Mouse (Mus musculus) small intestine, adult 2 months (tissue): ENCODE data around the gene Egr2. TPM values are rescaled to one million over a fixed set of nuclear protein-coding genes. Genes with fewer than 3 reads are reported as not detected.

Source experiments
- H3K27ac ChIP-seq: fragments of 200-500 bp; 2 replicates; pipeline ENCODE4 v1.5.1; 2012; ENCODE audit warnings: low read depth, low read length, control low read depth, inconsistent platforms; ENCODE audit not compliant: insufficient read depth
- H3K27me3 ChIP-seq: fragments of 200-500 bp; 2 replicates; pipeline ENCODE4 v1.6.1; 2012; ENCODE audit warnings: mild to moderate bottlenecking, moderate library complexity, low read length, inconsistent platforms; ENCODE audit not compliant: control insufficient read depth, insufficient read depth
- H3K36me3 ChIP-seq: fragments of 200-500 bp; 2 replicates; pipeline ENCODE4 v1.6.1; 2012; ENCODE audit warnings: mild to moderate bottlenecking, low read length, control low read depth, inconsistent platforms; ENCODE audit not compliant: control insufficient read depth, insufficient read depth
- H3K4me1 ChIP-seq: fragments of 200-500 bp; 2 replicates; pipeline ENCODE4 v1.6.1; 2012; ENCODE audit warnings: low read length, inconsistent platforms, mixed read lengths; ENCODE audit not compliant: control insufficient read depth, insufficient read depth, insufficient read length
- H3K4me3 ChIP-seq: fragments of 200-500 bp; 2 replicates; pipeline ENCODE4 v1.5.1; 2012; ENCODE audit warnings: low read depth, mild to moderate bottlenecking, control low read depth, inconsistent platforms, low read length, moderate library complexity
- CTCF ChIP-seq: fragments of 200-500 bp; IDR thresholded peaks from 2 replicates; pipeline ENCODE4 v1.5.1; 2012; ENCODE audit warnings: low read depth, mild to moderate bottlenecking, control low read depth, inconsistent platforms, low read length, moderate library complexity, mixed read lengths; ENCODE audit not compliant: insufficient replicate concordance, insufficient read length; ENCODE audit errors: extremely low read depth
- POLR2A ChIP-seq: fragments of 200-500 bp; IDR thresholded peaks from 2 replicates; pipeline ENCODE4 v1.6.1; 2012; ENCODE audit warnings: low read depth, mild to moderate bottlenecking, control low read depth, inconsistent platforms, low read length, moderate library complexity
- WGBS: fragments of 180-500 bp; shearing (Covaris S2); methylation state at CpG from one replicate; pipeline ENCODE4 v1.1.7; 2018; 5-methylcytosine and 5-hydroxymethylcytosine counted together
- polyA plus RNA-seq: library from polyadenylated mRNA; depleted of rRNA; stranded (reverse); fragments of >200 nt; gene quantifications from 2 replicates; pipeline ENCODE4 v1.2.3, GENCODE M21; 2012

Egr2 gene
- polyA plus RNA-seq, 1 experiment = 3.7 TPM

DNA sequence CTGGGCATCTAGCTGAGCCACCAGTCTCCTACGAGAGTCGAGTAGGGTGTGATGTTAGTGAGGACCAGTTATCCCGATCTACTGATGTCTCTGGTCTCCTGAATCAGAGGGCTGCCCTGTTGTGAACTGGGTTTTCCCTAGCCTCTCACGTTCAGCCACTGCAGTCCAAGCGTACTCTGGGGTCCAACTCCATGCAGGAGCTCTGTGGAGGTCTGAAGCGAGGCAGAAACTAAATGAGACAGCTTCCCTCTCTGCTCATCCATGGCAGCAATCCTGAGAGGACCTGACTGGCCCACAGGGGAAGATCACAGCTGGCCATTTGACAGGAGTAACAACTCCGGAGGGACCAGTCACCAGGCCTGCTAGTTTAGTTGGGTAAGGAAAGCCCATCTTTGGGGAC is 10.6 kb upstream of the Egr2 start:
- WGBS = 81% methylated on average over 7 of the region's 7 CpGs
- Histone ChIP-seq H3K27ac (no peak overlapping the region), H3K36me3 (no peaks in the 10 kb centered on the region), H3K4me3 (no peak overlapping the region), H3K4me1 (no peaks in the 10 kb centered on the region), H3K27me3 (no peaks in the 10 kb centered on the region)
- TF ChIP-seq CTCF = no peak
- no peak for TF ChIP-seq POLR2A

- Histone ChIP-seq H3K27me3 (no peaks in the 10 kb centered on the region), H3K4me1 (no peaks in the 10 kb centered on the region), H3K4me3 (no peak overlapping the region), H3K36me3 (no peaks in the 10 kb centered on the region), H3K27ac (no peak overlapping the region)
- TF ChIP-seq POLR2A (no peak), CTCF (no peak)
- WGBS = 85% methylated on average over 9 of the region's 9 CpGs
These were observed 8.8 kb upstream of the Egr2 start for GRCm38 (mm10) chr10:67526435-67526834.

DNA sequence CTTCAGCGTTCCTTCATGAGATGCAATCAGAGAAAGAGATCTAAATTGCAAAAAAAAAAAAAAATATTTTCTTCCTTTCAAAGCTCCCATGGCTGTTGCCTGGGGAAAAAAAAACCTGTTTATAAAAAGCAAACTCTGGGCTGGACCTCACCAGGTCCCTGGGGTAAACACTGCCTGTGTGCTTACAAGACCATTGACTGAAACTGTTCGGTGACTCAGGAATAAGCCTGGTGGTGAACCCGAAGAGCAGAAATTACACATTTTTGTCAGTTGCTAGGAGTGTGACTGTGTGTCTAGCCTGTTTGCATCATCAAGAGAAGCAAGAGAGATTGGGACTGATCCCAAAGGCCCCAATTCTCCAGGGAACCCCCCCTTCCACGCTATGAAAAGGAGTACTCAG is 5.5 kb upstream of the Egr2 start:
- TF ChIP-seq POLR2A = no peak
- no peak for TF ChIP-seq CTCF
- Histone ChIP-seq H3K27me3 (peaks cover 10% of the 10 kb centered on the region), H3K27ac (no peak overlapping the region), H3K4me3 (no peak overlapping the region), H3K36me3 (no peaks in the 10 kb centered on the region), H3K4me1 (no peaks in the 10 kb centered on the region)
- 70% methylated on average over 4 of the region's 4 CpGs for WGBS

- WGBS = under 1% methylated on average over 35 of the region's 35 CpGs
- H3K4me3 ChIP-seq = peak overlapping the region; percentile 63
- H3K36me3 ChIP-seq = no peaks in the 10 kb centered on the region
- TF ChIP-seq POLR2A (no peak), CTCF (peak; percentile 72)
- peaks cover 49% of the 10 kb centered on the region for H3K27me3 ChIP-seq
- H3K4me1 ChIP-seq = peaks cover 8% of the 10 kb centered on the region
- no peak overlapping the region for H3K27ac ChIP-seq
These were observed 697 bp downstream of the Egr2 start for GRCm38 (mm10) chr10:67535972-67536371.

DNA sequence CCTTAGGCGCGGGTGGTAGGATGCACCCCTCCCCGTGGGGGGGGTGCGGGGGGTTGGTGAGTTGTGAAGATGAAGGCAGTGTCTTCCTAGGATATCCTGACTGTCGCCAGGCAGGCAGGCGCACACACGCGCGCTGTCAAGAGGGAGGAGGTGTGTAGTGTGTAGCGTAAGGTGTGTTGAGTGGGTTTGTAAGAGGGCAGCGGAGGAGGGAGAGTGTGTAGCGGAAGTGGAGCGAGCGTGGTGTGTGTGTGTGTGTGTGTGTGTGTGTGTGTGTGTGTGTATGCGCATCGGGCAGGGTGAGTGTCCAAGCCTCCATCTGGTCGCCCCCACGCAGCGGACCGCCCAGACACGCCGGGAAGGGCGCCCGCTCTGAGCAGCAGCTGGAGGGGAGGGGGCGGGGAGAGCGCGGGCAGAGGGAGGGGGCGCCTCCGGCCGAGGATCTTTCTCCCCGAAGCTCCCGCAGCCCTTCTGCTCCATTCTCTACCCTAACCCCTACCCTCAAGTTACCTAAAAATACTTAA is 1.4 kb downstream of the Egr2 start:
- TF ChIP-seq POLR2A (no peak), CTCF (no peak)
- WGBS = 1% methylated on average over 31 of the region's 32 CpGs
- Histone ChIP-seq H3K27ac (peak overlapping the region; percentile 27), H3K4me3 (peak overlapping the region; percentile 63), H3K27me3 (peaks cover 49% of the 10 kb centered on the region), H3K4me1 (peaks cover 8% of the 10 kb centered on the region), H3K36me3 (no peaks in the 10 kb centered on the region)

DNA sequence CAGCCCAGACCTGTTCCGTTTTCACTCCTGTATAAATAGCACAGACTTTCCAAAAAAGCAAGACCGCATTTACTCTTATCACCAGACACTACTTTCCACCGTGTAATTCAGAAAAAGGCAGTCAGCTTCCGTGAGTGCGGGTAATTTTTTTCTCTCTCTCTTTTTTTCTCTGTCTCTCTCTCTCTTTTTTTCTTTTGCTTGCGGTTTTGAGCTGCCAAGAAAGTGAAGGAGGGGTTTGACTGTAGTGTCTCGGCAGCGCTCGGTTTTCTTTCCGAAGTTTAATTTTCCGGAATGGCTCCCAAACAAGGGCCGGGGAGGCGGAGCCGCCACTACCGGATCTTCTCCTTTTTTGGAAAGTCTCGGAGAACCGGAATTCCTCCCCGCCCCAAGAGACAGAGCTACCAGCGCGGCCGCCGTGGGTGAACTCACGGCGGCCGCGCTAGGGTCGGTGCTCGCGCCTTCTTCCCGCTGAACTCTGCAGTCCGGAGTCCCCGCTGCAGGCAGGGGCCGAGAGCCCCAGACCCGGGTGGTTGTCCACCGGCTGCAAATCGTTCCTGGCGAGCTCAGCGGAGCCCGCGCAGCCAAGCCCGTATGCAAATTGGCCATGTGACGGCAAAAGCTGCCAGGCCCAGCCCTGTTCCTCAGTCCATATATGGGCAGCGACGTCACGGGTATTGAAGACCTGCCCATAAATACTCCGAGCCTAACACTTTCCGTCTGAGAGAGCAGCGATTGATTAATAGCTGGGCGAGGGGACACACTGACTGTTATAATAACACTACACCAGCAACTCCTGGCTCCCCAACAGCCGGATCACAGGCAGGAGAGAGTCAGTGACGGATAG is 2.1 kb downstream of the Egr2 start:
- Histone ChIP-seq H3K27ac (peak overlapping the region; percentile 27), H3K27me3 (peaks cover 49% of the 10 kb centered on the region), H3K4me3 (peak overlapping the region; percentile 63), H3K4me1 (peaks cover 8% of the 10 kb centered on the region), H3K36me3 (no peaks in the 10 kb centered on the region)
- TF ChIP-seq CTCF (no peak), POLR2A (no peak)
- WGBS = under 1% methylated on average over 51 of the region's 51 CpGs

GRCm38 (mm10) chr10:67538106-67538505 is 2.8 kb downstream of the Egr2 start:
- no peak overlapping the region for H3K27ac ChIP-seq
- TF ChIP-seq CTCF (no peak), POLR2A (no peak)
- peaks cover 49% of the 10 kb centered on the region for H3K27me3 ChIP-seq
- peak overlapping the region; percentile 63 for H3K4me3 ChIP-seq
- peaks cover 8% of the 10 kb centered on the region for H3K4me1 ChIP-seq
- under 1% methylated on average over 19 of the region's 19 CpGs for WGBS
- H3K36me3 ChIP-seq = no peaks in the 10 kb centered on the region
